Mouse (Mus musculus): ENCODE results near the gene Dhdh.

GRCm38 (mm10) chr7:45446589-45446988 is 42.0 kb downstream of the Dhdh start:
- TF ChIP-seq POLR2A (IDR thresholded peaks at IDR 0.05; ENCODE audit: low read depth, low read length) (no peak), CTCF (IDR thresholded peaks at IDR 0.05; ENCODE audit: extremely low read depth, insufficient read length, insufficient replicate concordance, low read depth, low read length) (no peak)
